Mouse (Mus musculus) erythroblast, embryonic 14.5 days (primary cell): ENCODE measurements around the gene Mien1.

ENCODE experiments used
- GATA1 ChIP-seq: IDR thresholded peaks from 2 replicates; pipeline ENCODE4 v1.6.1; 2012; ENCODE audit warnings: low read length, inconsistent platforms, mixed read lengths
- TAL1 ChIP-seq: IDR thresholded peaks from 3 replicates; pipeline ENCODE4 v1.6.1; 2012; ENCODE audit warnings: low read length, inconsistent platforms, mixed read lengths

DNA sequence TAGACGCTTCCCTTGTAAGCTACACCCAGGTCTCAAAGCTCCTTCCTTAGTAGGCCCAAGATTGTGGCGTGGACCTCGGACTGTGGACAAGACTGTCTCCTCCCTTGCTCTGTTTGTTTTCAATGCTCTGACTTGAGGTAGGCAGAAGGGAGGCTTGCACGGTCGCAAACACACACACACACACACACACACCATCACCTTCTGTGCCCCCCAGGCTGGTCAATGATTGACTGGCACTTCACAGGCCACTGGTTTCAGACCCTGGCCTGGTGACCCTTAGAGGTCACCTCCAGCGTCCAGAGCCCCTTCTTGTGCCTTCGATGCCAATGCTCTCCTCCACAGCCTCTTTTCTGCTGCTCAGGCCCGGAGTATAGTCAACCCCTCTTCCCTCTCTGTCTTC, 29.9 kb downstream of the Mien1 start:
- TF ChIP-seq GATA1 = no peak
- no peak for TF ChIP-seq TAL1
